Mouse (Mus musculus) spleen, adult 2 months (tissue): ENCODE data around the gene Arhgap9.

Experiments used
- CTCF ChIP-seq: fragments of 200-500 bp; IDR thresholded peaks from 2 replicates; pipeline ENCODE4 v1.5.1; 2011; ENCODE audit warnings: mild to moderate bottlenecking, inconsistent platforms; ENCODE audit not compliant: insufficient read depth, insufficient read length, insufficient replicate concordance; ENCODE audit errors: extremely low read depth
- POLR2A ChIP-seq: fragments of 200-500 bp; IDR thresholded peaks from 2 replicates; pipeline ENCODE4 v1.6.1; 2011; ENCODE audit warnings: low read depth, low read length, inconsistent platforms

DNA sequence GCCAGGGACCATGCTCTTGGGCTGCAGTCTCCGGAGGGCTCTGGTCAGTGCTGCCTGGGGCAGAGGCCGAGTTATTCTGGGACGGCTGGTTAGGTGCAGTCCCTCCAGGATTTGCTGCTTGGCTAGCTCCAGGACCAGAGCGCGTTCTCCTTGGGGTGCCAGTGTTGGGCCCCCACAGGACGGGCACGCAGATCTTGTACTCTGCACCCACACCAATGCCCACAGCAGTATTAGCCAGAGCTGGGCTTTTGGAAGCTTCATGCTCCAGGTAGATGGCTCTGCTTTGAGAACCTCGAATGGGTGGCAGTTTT lies 29.5 kb downstream of the Arhgap9 start:
- TF ChIP-seq CTCF = no peak
- TF ChIP-seq POLR2A = no peak
